Mouse (Mus musculus) embryonic fibroblast, embryonic 13.5 days (primary cell): Measurements from ENCODE around the gene Cplx1.

Experiments
- CTCF ChIP-seq: IDR thresholded peaks from 2 replicates; pipeline ENCODE4 v1.5.1; 2011; ENCODE audit warnings: mild to moderate bottlenecking, control low read depth, low read length, moderate library complexity, borderline replicate concordance; ENCODE audit not compliant: insufficient read depth
- POLR2A ChIP-seq: IDR thresholded peaks from 2 replicates; pipeline ENCODE4 v1.6.1; 2011; ENCODE audit warnings: low read depth, mild to moderate bottlenecking, control low read depth, low read length, moderate library complexity

GRCm38 (mm10) chr5:108550207-108550594, 377 bp upstream of the Cplx1 start:
- TF ChIP-seq CTCF (no peak), POLR2A (no peak)
